Mouse (Mus musculus) left cerebral cortex, postnatal 14 days (tissue): ENCODE measurements around the gene Unkl. TPM values are rescaled to one million over a fixed set of nuclear protein-coding genes. Genes with fewer than 3 reads are reported as not detected.
A peak's percentile ranks its signal among the peaks of the same experiment; 100 is the strongest.

Experiments
- DNase-seq, 2 experiments: peaks; one replicate each; pipeline ENCODE4 v3.0.0; 2021 to 2022; ENCODE audit warnings: low spot score in 2 of 2, mixed read lengths in 1 of 2
- intact Hi-C: fragments of 180-260 bp; cut with DNase I; formaldehyde crosslinking; loops from one replicate; pipeline ENCODE4 v1.15.1; 2025
- long read RNA-seq, 2 experiments: library from polyadenylated mRNA; stranded (forward); transcript quantifications; one replicate each; pipeline ENCODE4 v2.0.0; 2021
- total RNA-seq, 2 experiments: library from RNA; stranded (reverse); gene quantifications; 2 replicates each; pipeline ENCODE4 v1.2.3; 2021

Unkl gene
- total RNA-seq, result 10 to 100 TPM; 33.4 to 38.6 TPM
- long read RNA-seq, experiment 1, partial matches to known transcripts, result 3 of 15 reads
- long read RNA-seq, experiment 1, other reads (novel, unspliced or antisense), result 9 of 15 reads
- long read RNA-seq, experiment 2, full-length matches to known transcripts, result 7 of 27 reads
- long read RNA-seq, experiment 2, partial matches to known transcripts, result 11 of 27 reads
- long read RNA-seq, experiment 2, other reads (novel, unspliced or antisense), result 9 of 27 reads

DNA sequence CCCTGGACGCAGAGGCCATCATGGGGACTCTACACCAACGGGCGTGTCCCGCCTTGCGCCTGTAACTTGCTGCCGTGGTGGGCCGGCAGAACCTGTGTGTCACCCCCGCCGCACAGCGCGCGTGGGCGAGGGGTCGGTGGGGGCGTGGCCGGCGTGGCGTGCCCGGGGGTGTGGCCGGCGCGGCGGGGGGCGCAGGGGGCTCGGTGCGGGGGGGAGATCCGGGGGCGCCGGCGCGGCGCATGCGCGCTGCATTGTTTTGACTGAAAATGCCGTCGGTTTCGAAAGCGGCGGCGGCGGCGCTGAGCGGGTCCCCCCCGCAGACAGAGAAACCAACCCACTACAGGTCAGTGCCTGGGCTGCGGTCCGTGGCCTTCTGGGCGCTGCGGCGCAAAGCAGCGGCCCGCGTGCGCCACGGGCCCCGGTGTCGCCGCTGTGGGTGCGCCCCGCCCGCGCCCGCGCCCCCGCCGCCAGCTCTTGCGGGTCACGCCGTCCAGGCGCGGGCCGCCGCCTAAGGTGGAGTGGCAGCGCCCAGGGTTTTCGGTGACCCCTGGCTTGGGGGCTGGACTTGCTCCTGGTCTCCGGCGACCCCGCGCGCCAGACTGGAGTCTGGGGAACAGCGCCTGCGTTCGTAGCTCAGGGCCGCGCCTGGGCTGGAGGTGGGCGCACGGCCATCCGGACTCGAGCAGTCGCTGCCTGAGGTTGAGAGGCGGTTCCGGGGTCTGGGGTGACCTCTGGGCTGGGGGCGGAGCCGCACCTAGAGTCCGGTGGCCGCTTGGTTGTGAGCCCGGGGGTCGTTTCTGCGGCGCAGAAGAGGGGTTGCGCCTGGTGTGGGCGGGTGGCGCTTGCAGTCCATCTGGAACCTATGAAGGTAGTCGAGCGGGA is at the start of gene Unkl:
Gene Unkl (plus strand): TSS at position 248 of the 882 bp plus-strand sequence.
- peak; percentile 25 to 71 for DNase-seq
- intact Hi-C loops, result loop anchor here (5.0 kb wide), 1 partner anchor 84 kb away; the partner anchor contains the start of gene Ube2i

DNA sequence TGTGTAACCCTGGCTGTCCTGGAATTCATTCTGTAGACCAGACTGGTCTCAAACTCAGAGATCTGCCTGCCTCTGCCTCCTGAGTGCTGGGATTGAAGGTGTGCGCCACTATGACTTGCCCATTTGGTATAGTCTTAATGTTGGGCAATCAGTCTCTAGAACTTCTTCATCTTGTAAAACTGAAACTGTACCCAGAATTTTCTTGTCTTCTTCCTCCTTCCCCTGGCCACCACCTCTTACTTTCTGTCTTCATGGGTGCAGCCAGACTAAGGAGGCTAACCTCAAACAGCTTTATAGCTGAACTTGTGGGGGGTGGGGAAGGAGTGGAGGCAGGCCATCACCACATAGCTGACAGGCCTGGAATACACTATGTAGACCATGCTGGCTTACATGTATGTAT is 49.4 kb upstream of the Unkl start:
- DNase-seq, result no peak
- intact Hi-C loops, result no loop called here

DNA sequence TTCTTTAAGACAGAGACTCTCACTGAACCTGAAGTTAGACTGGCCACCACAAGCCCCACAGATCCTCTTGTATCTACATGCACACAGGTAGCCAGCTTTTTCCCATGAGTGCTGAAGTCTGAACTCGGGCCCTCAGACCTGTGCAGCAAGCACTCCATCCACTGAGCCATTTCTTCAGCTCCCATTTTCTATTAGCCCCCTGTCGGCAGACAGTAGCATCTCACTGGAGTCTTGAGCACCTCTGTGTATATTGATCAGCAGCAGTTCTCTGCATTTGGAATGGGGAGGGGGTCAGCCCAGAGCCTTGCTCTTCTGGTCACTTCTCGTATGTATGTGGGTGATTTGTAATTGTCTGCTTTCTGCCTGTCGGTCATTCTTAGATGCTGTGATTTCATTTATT is 48.2 kb upstream of the Unkl start:
- intact Hi-C loops, result no loop called here
- DNase-seq, result no peak

DNA sequence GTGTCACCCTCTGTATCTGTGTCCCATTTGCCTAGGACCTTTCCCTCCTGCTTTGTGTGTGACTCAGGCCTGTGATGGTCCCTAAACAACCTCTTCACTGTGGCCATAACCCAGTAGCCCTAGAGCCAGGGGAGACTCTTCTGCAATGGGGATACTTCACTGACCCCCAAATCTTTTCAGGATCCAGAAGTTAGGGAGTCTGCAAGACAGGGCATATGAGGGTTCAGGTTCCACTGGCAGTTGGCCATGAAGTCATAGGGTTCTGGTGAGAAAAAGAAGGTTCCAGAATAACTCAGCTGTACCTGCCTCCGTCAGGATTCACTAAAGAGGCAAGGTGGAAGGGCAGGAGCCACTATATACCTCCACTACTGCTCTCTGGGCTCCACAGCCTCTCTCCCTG is 26.0 kb upstream of the Unkl start, which contains the start of gene Ccdc154:
Gene Ccdc154 (plus strand): TSS at position 301 of the 400 bp plus-strand sequence.
- intact Hi-C loops, result no loop called here

DNA sequence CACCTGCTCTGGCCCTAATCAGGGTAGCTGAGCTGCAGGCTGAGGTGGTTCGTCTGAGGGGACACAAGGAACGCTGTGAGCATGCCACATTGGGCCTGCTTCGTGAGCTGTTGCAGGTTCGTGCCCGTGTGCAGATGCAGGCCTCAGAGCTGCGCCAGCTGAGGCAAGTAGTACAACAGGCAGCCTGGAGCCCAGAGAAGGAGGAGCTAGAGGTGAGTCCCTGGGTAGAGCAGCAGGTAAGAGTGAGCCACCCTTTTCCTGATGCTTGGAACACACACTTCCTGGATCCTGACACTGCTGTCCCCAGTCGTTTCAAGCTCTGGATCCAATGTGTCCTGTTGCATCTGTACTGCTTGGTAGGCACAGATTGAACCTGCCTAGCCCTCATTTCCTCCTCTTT is 24.8 kb upstream of the Unkl start:
- intact Hi-C loops, result no loop called here
- no peak for DNase-seq

More for the DNA sequence above, 26.0 kb upstream of the Unkl start, which contains the start of gene Ccdc154:
- no peak for DNase-seq

DNA sequence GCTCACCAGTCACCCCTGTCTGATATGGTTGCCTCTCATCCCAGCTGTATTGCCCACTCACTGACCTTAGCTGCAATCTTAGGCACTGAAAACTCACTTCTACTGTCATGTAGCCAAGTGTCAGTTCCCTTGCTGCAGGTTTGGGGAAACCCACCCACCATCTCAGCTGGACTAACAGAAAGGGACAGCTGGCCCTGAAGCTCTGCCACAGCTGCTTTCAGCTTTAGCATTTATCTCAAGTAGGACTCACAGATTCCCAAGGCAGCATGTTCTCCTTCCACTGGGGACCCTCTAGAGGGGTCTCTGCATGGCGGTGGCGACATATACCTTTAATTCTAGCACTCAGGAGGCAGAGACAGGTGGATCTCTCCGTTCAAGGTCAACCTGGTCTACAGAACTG is 23.4 kb upstream of the Unkl start:
- DNase-seq, result no peak
- intact Hi-C loops, result no loop called here

DNA sequence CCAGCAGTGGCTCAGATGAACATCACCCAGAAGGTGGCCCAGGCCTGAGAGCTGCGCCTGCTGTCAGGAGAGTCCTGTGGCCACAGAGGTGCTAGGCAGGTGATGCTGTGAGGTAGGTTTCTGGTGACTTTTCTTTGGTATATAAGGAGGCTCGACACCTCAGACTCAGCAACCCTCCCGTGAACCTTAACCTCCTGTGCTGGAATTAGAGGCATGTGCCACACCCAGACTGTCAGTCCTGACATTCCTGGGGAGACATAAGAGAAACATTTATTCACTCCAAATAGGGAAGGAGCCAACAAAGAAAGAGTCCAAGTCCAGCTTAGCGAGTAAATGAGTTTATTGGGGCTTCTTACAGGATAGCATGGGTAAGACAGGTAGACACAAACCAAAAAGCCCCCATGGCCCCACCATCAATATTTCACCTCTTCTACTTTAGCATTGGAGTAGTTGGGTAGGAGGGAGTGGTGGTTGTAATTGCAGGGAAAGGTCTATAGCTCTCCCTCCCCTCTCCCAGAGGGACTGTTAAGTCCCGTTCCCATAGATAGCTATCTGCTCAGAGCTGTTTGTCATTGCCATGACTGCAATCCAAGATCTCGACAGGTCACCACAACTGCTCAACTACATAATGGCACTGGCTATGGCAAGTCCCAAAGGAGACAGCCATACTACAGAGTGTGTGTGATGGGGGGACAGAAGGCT is 22.1 kb upstream of the Unkl start:
- no peak for DNase-seq
- intact Hi-C loops, result no loop called here

DNA sequence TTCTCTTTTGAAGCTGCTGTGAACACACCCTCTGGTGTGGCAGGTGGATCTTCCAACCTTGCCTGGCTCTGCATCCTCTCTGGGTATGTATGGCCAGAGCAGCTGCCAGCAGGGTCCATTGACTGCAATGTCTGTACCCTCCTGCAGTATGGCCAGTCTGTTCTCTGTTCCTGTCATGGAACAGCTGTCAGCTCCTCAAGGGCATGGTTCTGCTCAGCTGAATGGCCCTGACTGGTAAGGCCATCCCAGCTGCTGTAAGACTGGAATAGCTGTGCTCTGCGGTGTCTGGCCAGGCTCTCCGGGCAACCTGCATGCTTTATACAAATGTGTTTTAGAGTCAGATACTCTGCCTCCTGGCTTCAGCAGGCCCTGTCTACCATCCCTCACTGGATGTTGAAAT is 18.5 kb upstream of the Unkl start:
- intact Hi-C loops, result no loop called here
- no peak for DNase-seq

DNA sequence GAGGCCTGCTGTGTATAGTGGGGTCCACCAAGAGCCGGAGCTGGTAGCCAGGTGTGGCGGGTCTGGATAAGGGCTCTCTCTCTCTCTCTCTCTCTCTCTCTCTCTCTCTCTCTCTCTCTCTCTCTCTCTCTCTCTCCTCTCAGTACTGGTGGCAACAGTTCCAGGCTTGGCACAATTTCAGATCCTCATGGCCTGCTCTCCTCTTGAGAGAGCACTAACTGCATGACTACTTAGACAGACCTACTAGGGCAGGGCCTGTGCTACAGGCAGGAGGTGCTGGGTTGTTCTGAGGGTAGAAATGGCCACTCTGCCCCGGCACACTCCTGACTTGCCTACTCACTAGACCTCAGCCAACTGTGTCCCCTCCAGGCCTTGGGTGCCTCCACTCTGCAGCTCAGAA is 15.6 kb upstream of the Unkl start:
- intact Hi-C loops, result no loop called here
- no peak for DNase-seq

DNA sequence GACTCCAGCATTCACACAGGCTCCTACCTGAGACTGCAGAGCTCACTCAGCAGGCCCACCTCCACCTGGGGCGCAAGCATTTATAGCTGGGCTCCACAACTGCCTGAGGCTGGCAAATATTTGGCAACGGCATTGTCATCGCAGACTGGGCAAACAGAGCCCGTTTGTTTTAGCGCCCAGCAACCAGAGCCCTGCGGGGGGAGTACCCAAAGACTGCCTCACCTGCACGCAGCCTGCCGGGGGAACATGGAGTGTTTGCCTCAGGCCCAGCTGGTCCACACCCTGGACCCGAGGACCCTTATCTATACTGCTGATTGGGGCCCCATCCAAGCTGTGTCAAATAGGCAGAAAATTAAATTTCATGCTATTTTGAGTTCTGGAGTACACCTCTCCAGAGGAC is 12.8 kb upstream of the Unkl start, which contains the start of gene Gm38655:
Gene Gm38655 (minus strand): TSS at position 61 of the 400 bp plus-strand sequence.
- intact Hi-C loops, result no loop called here
- no peak for DNase-seq

DNA sequence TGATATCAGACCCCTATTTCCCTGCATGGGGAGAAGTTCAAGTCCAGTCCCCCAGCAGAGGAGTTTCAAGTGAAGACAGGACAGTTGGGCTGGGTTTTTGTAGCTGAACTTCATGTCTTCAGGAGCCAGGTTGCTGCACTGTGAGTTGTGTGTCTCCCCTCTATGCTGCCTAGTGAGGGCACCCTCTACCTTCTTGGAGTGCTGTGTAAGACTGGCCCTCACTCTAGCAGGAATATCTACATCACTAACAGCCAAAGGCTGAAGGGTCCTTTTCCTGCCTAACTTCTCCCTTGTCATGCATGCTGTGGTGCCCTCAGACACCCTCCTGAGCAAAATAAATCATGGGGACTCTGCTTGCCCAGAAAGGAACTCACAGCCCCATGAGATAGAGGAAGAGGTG is 5.0 kb upstream of the Unkl start:
- intact Hi-C loops, result loop anchor here (5.0 kb wide), 1 partner anchor 66 kb away; the partner anchor contains the start of gene Telo2
- DNase-seq, result no peak

DNA sequence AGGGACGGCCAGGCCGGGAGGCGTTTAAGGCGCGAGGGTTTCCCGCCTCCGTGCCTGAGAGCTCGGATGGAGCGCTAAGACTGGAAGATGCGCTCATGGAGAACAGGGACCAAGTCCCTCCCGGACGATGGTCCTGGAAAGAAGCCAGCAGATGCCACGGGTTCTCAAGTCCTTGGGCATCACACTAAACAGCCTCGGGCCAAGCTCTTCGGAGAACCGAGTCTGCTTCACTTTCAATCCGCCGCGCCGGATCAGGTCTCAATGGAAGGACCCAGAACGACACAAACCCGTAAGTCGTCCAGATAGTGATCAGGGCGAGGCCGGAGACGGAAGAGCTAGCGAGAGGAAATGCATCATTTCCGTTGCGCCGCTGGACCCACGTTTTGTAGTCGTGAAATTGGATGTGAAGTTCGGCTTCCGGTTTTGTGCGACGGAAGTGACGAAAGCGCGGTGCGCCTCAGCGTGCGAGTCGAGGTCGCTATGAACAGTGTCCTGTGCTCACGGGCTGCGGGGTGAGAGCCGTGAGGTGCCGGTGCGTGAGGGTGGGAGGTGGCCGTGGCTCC is 4.0 kb upstream of the Unkl start, which contains the start of gene BC003965:
Gene BC003965 (plus strand): TSS at position 426 of the 563 bp plus-strand sequence.
- peak; percentile 98 to 99 for DNase-seq
- intact Hi-C loops, result loop anchor here (5.0 kb wide), 1 partner anchor 67 kb away; the partner anchor contains the start of gene Telo2

DNA sequence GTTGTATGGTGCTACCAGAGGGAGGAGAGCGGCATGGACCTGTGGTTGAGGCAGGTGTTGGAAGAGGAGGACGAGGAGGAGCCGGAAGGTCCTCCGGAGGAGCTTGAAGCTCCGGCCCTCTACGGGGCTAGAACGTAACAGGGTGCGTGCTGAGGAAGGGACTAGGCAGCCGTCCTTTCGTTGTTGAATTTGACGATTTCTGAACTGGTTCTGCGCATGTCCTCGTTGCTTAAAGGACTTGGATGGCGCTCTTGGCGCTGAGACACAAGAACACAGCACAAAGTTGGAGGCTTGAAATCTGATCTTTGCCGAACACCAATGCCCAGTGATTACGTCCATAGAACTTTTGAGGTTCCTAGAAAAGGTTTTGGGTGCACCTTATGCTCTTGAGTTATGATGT is 3.2 kb upstream of the Unkl start:
- DNase-seq, result no peak
- intact Hi-C loops, result loop anchor here (5.0 kb wide), 2 partner anchors 68 to 87 kb away; partner anchors contain the start of genes Telo2 and Ube2i

DNA sequence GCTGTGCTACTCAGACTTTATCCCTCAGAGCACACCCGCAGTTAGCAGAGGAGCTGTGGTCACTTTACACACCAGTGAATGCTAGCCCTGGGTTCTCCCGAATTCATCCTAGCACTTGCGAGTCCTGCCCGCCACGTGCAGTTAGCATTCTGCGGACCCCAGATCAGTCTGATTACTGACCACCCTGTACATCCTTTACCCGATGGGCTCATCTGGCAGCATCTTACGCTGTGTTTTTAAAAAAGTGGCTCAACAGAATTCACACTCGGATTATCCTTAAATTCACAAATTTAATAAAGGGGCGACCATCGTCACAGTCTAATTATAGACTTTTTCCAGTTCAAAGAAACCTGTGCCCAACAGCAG is 430 bp upstream of the Unkl start:
- no peak for DNase-seq
- intact Hi-C loops, result loop anchor here (5.0 kb wide), 1 partner anchor 85 kb away; the partner anchor contains the start of gene Ube2i

DNA sequence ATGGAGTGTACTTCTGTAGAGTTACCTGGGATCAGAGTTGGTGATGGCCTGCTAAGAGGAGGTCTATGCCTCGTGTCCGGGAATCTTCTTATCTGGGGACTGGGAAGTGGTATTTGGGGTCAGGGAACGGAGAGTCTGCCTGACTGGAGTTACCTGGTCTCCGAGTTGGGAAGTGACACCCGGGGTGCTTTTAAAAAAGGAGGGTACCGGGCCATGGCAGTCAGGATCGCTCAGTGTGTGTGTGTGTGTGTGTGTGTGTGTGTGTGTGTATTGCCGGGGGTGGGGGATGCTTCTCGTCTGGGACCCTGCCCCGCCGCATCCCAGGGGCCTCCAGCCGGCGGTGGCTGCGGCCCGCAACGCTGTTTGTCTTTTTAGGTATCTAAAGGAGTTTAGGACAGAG is 894 bp downstream of the Unkl start:
- DNase-seq, result no peak
- intact Hi-C loops, result loop anchor here (5.0 kb wide), 1 partner anchor 83 kb away; the partner anchor contains the start of gene Ube2i

DNA sequence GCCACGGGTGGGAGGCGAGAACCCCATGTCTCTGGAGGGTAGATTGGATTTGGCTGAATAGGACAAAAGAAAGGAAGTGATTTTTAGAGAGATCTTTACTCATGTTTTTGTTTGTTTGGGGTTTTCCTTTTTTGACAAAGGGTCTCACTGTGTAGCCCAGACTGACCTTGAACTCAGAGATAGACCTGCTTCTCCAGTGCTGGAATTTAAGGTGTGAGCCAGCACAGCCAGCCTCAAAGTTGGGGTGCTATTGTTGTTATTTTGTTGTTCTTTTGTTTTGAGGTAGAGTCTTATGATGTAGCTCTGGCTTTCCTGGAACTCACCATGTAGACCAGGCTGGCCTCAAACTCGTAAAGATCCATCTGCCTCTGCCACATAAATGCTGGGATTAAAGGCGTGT is 14.2 kb downstream of the Unkl start:
- DNase-seq, result no peak
- intact Hi-C loops, result no loop called here

DNA sequence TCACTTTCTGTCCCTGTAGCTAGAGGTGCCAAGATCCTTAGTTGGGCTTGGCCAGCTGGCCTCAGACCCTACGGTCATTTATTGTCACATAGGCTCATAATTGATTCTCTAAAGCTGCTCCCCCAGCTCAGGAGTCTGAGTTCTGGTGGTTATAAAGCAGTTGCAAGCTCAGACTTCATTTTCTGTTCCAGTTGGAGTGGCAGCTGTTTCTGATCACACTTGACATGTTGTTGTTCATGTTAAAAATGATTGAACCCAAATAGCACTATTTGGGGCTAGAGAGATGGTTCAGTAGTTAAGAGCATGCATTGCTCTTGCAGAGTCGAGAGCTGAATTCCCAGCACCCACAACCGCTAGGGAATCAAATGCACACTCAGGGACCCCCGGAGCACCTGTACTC is 21.8 kb downstream of the Unkl start:
- no peak for DNase-seq
- intact Hi-C loops, result no loop called here

DNA sequence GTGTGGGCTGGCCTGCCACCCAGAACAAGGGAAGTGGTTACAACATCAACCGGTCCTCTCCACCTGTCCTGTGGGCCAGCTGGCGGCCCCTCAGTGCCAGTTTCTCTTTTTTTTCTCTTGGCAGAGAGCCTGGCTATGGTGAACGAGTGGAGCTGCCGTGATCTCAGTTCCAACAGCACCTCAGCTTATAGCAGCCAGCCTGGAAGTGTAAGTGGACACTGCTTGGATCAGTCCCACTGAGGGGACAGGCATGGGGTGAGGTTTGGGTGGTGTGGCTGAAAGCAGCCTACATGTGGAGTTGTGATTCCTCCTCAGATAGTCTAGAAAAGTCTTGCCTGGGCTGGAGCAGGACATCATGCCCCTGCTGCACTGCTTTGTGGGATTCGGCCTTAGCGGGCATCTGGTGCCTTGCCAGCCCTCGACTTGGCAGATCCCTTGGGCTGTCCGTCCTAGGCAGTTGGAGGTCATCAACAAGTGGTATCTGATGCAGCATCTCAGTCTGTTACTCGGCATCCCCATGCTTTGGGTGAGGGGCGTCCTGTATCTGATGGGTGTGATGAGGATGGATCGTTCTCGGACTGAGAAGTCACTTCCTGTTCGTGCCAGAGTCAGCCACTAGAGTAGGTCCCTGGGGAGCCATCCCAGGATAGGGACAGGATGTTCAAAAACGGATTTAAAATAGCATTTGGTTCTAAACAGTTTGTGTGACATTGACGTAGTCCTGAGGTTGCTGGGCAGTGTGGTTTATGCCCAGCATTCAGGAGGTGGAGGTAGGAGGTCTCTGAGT is 22.7 kb downstream of the Unkl start:
- no peak for DNase-seq

DNA sequence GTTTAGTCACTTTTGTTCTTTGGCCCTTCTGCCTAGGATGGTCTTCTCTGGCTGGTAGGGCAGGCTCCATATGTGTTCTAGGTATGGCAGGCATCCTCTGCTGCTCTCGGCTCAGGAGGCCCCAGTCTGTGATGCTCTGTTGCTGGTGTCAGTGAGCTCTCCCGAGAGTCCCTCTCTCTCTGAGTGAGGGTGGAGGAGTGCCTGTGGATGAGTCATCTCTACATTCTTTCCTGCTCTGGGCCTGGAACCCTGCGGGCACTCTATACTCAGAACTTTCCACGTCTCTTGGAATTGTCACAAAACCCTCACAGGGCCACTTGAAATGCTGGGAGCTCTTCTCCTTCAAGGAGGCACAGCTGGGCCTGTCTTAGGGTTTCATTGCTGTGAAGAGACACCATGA is 23.5 kb downstream of the Unkl start:
- intact Hi-C loops, result no loop called here
- no peak for DNase-seq

More for the DNA sequence above, 22.7 kb downstream of the Unkl start:
- intact Hi-C loops, result no loop called here
